Mouse (Mus musculus) embryo, embryonic 9.5 days (tissue): ENCODE data around the gene Amh.

Experiments
- DNase-seq: peaks from one replicate; pipeline ENCODE4 v3.0.0-alpha.2; 2017; ENCODE audit errors: extremely low spot score

The Amh gene

GRCm38 (mm10) chr10:80785963-80786362 is 19.1 kb upstream of the Amh start:
- DNase-seq, result no peak

- DNase-seq, result no peak
These were observed 17.5 kb upstream of the Amh start for GRCm38 (mm10) chr10:80787517-80787916.

- no peak for DNase-seq
These were observed 14.2 kb upstream of the Amh start for GRCm38 (mm10) chr10:80790761-80791404.

- no peak for DNase-seq
These were observed 13.4 kb upstream of the Amh start for GRCm38 (mm10) chr10:80791476-80792174.

GRCm38 (mm10) chr10:80792175-80793032 is 12.6 kb upstream of the Amh start:
- DNase-seq, result no peak

GRCm38 (mm10) chr10:80793033-80793784 is 11.8 kb upstream of the Amh start:
- DNase-seq, result no peak

GRCm38 (mm10) chr10:80793803-80794202 is 11.2 kb upstream of the Amh start:
- DNase-seq, result no peak

GRCm38 (mm10) chr10:80794750-80795149 is 10.3 kb upstream of the Amh start:
- DNase-seq, result no peak

- DNase-seq, result no peak
These were observed 8.7 kb upstream of the Amh start for GRCm38 (mm10) chr10:80796307-80796848.

- DNase-seq, result peak; percentile 42
These were observed 7.6 kb upstream of the Amh start for GRCm38 (mm10) chr10:80797186-80798149.

GRCm38 (mm10) chr10:80798150-80799006 is 6.7 kb upstream of the Amh start, which contains the start of the genes Sf3a2 and Plekhj1:
Sf3a2 (plus strand) TSS chr10:80798198.
Plekhj1 (minus strand) TSS chr10:80798626.
- DNase-seq, result peak; percentile 92

- DNase-seq, result no peak
These were observed 5.9 kb upstream of the Amh start for GRCm38 (mm10) chr10:80799070-80799566.

GRCm38 (mm10) chr10:80802204-80802912 is 2.7 kb upstream of the Amh start:
- DNase-seq, result no peak

GRCm38 (mm10) chr10:80802996-80803395 is 2.0 kb upstream of the Amh start:
- no peak for DNase-seq

GRCm38 (mm10) chr10:80804340-80804739 is 703 bp upstream of the Amh start:
- no peak for DNase-seq

- DNase-seq, result no peak
These were observed 279 bp downstream of the Amh start for GRCm38 (mm10) chr10:80805322-80805721.

- peak; percentile 86 for DNase-seq
These were observed 882 bp downstream of the Amh start for GRCm38 (mm10) chr10:80805925-80806324.

GRCm38 (mm10) chr10:80806341-80807056 is 1.5 kb downstream of the Amh start:
- no peak for DNase-seq
